Mouse (Mus musculus) kidney, postnatal 14 days (tissue): ENCODE measurements around the gene Vash2.

Source experiments
- DNase-seq: peaks from one replicate; pipeline ENCODE4 v3.0.0; 2022; ENCODE audit warnings: mixed read lengths

Vash2 gene

DNA sequence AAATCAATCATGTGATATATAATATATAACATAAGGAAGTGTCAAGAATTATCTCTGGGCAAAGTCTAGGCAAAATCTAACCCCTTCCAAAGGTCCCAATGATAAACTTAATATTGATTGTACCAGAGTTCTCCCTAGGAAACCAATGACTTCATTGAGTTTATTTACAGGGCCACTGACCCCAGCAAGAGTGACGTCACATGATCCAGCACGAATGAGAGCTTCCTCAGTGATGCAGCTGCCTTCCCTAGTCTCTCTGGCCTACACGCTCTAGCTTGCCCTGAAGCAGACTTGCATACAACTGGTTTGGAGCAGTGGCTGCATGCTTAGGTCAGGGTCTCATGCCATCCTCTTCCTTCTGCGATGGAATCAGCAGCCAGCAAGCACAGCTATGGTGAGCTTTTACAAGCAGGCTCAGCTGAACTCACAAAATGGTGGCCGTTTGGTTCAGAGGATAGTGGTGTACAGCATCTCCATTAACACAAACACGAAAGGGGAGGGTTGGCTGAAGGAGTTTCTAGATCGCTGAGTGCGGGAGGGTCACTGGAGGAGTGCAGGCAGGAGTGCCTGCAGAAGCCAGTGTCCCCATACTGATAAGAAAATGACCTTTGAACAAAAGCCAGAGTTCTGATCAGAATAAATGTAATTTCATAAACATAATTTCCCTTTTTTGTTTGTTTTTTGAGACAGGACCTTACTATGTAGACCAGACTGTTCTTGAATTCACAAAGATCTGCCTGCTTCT lies 59.2 kb downstream of the Vash2 start:
- no peak for DNase-seq

DNA sequence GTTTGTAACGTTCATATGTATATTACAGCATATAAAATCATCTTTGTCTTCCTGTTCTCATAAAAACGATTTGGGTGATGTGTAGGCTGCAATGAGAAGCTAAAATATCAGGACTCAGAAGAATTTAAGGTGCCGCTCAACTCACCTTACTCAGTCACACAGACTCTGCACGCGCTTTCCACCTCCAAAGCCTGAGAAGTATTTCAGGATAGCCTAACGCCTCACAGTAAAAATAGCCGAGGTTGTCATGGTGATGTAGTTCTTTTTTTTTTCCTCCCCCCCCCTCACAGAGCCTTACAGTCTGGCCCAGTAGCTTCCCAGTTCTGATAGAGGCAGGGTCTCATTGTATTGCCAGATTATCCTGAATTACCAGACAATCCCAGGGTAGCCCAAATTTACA lies 60.2 kb downstream of the Vash2 start:
- DNase-seq, result no peak

DNA sequence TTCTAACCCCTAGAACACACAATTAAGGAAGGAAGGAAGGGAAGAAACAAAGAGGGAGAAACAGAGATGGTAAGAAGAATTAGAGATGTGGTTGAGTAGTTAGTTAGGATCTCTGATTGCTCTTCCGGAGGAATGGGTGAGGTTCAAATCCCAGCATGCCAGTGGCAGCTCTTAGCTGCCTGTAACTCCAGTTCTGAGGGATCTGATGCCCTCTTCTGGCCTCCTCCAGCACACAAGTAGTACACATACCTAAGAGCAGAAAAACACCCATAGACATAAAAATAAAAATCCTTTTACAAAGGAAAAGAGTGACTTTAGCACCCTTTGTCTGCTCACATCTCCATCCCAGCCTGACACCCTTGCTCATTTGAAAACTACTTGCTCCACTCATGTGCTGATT lies 66.5 kb downstream of the Vash2 start:
- DNase-seq, result no peak

DNA sequence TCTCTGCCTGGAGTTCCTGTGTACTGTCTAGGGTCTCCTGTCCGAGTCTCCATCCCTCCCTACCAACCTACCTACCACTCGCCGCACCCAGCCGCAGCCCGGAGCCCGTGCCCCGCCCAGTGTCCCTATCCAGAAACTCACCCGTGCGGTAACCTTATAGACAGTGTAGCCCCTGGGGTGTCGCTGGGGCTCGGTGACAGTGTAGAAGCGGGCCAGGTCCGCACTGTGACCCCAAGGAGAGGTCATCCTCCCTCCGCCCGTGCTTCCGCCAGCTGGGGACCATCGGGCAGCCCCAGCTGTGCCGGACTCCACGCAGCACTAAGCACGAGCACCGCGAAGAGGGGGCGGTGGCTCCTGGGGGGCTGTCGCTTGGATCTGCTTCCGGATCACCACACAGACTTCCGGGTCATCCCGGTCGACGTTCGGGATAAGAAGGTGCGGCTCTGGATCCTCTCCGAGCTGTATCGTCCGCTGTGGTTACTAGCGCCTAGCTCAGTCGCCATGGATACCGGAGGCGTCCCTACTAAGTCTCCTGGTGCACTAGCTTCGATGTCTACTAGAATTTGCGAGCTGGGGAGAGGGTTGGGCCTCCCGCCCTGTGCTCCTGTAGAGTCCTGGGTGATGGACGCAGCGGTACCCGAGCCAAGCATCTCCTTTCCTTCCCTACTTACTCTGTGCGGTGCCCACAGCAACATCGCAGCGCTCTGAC lies 67.5 kb downstream of the Vash2 start, which contains the start of gene Rps6kc1:
Gene Rps6kc1, minus strand, starts transcription at position 356 of the 709 bp plus-strand sequence.
- peak; percentile 85 for DNase-seq

DNA sequence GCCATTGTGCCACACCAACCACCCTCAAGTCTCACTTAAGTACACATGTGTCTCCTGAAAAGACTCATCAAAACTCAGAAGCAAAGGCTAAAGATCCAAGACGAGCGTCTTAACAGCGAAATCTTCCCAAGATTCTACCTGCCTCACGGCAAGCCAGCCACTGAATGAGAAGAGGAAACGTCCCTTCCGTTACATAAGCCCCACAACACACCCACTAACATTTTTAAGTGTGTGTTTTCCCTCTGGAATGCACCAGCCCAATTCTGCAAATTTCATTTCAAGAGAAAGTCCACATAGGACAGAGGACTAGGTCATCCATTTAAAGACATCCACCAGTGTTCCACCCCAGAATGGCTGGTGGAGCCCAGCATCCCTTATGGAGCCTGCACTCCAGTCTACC lies 68.3 kb downstream of the Vash2 start:
- no peak for DNase-seq

- no peak for DNase-seq
Observed at GRCm38 (mm10) chr1:190904714-190905113, 74.4 kb downstream of the Vash2 start.

DNA sequence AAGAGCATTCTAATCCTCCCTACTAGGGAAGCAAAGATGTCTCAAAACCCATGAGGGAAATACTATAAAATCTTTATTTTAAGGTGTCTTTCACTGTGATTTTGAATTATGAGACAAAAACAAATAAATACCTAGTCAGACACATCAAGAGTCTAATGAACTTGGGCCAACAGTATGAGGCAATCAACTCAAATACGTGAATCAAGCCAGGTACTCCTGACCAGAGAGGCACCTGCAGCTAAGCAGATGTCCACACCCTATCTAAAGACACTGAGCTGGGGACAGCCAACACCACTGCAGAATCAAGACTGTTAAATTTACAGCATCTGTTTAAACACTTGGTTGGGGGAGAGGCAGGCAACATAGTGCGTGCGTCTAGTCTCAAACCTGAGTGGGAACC lies 75.0 kb downstream of the Vash2 start:
- DNase-seq, result no peak

DNA sequence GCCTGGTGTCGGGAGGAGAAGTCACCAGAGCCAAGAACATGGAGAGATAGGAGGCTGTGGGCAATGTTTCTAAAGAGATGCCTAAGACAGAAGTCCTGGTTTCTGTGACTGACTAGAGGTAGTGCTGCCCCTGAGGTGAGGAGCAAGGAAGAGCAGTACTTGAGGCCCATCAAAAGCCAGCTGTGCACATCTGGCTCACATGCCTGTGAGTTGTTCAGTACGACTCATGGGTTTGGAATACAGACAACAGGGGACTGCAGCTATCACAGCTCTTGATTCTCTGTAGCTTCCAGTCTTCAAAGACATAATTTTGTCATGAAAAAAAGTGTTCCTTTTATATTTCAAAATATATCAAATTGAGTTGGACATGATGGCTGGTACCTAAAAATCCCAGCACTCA lies 78.0 kb downstream of the Vash2 start:
- DNase-seq, result no peak

- no peak for DNase-seq
Observed at GRCm38 (mm10) chr1:190898899-190899575, 80.1 kb downstream of the Vash2 start.

GRCm38 (mm10) chr1:190898186-190898585 lies 80.9 kb downstream of the Vash2 start:
- no peak for DNase-seq
